Mouse (Mus musculus) ovary, postnatal 36 days (tissue): ENCODE measurements around the gene Syt17.
"Not testable (repeated sequence)": the region's sequence is repeated elsewhere in the genome, so short reads cannot be mapped to it uniquely, and the experiment has no call there.

Experiments
- DNase-seq: peaks from one replicate; pipeline ENCODE4 v3.0.0; 2022; ENCODE audit warnings: low spot score, mixed read lengths

Syt17 gene

GRCm38 (mm10) chr7:118380056-118380455, 68.0 kb downstream of the Syt17 start:
- no peak for DNase-seq

DNA sequence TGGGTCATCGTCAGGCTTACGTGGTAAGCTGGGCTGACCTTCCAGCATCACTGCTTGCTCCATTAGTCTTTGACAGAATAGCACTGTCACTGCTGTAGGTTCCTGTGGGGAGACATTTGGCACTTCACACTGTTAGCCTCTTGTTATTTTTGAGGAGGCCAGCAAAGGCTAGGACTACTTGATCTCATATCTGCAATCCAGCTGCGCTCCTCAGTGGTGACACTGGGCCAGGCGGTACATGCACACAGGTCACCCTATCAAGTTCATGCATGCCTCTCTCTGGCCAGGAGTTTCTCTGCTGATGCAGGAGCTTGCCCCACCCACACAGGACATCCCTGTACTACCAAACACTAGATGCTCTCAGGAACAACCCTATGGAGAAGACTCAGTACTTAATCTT, 71.4 kb downstream of the Syt17 start:
- DNase-seq, result no peak

DNA sequence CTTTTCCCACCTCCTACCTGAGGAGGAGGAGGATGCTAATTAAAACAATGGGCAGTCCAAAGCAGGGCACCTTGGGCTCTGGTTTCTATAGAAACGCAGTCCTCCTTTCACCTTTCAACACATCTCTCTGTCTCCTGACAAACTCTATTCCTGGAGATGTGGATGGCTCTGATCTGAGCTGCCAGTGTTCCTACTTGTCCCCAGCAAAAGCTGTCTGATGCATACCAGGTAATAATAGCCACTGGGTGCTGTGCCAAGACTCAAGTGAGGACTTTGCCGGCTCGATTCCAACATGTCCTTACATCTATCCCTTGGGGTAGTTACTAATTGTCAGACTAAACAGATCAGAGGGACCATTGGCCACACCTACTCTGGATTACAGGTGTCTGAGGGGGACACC, 72.7 kb downstream of the Syt17 start:
- DNase-seq, result no peak

DNA sequence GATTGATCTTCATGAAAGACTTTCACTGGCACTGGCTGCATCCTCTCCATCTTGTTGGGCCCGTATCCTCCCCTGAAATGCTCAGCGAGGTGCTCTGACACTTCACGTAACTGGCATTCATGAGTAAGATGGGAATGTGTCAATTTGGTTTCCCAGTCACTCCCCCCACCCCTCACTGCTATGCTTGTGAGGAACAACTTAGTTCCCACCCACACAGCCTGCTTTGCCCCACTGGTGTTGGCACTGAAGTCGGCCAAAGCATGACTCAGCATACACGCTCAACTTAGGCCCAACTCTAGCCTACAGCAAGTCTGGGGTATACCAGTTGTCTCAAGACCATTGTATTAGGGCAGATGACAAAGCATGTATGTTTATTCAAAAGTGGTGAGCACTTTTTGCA, 76.7 kb downstream of the Syt17 start:
- no peak for DNase-seq

DNA sequence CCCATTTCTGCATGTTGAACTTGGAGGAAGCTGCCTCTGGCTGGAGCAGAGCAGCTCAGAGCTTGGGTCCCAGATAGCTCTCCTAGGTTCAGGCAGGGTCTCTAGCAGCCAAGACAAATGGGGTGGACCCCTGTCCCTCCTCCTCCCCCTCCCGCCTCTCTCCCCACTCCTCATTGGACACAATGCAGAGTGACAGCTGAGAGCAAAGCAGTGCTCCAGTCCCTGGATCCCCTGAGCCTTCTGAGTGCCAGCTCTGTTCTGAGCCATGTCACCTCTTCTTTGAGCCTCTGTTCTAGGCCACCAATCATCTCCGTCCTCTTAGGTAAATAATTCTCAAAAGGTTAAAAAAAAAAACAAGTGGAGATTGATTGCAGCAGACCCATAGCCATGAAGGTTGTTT, 78.3 kb downstream of the Syt17 start:
- DNase-seq, result no peak

GRCm38 (mm10) chr7:118365902-118366301, 82.1 kb downstream of the Syt17 start:
- no peak for DNase-seq

DNA sequence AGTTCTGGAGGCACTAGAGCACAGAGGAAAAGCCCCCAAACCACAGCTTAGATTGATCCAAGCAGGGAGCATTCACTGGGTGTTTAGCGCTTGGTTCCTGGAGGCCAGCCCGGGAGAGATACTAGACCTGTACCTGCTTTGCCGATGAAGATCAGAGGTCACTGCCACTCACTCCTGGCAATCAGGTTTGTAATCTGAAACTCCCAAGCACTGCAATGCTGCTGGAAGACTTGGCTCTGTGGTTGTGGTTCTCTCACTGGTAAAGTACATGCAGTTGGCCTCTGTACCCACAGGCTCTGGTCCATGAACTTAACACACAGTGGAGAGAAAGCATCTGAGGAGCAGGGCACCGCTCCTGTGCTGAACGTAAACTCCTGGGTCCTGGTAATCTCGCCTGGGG, 82.8 kb downstream of the Syt17 start:
- no peak for DNase-seq

GRCm38 (mm10) chr7:118364353-118365007, 83.5 kb downstream of the Syt17 start:
- DNase-seq, result no peak

DNA sequence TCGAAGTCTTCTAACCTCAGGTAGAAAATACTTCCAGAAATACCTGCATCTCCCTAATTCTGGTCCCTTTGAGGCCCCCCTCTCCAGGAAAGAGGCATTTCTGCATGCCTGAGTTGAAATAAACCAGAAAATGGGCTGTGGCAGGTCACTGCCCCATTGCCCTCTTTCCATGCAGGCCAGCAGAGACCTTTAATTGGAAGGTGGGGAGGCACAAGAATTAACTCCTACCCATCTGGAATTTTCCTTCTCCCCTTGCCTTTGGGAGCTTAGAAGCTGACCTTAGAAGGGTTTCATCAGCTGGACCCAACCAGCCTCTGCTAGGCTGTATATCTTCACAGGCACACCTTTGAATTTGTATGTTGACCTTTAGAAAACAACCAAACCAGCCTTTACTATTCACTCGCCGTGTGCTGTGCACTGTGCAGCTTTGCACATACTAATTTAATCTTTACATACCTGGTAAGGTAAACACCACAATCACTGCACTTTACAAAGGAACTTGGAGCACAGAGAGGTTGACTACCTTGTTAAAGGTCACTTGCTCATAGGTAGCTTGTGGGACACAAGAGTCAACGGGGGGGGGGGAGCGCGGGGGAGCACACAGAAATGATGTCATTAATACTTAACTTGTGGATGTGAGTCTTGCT, 84.3 kb downstream of the Syt17 start:
- DNase-seq, result no peak

- no peak for DNase-seq
These were observed 85.1 kb downstream of the Syt17 start for GRCm38 (mm10) chr7:118362931-118363330.

DNA sequence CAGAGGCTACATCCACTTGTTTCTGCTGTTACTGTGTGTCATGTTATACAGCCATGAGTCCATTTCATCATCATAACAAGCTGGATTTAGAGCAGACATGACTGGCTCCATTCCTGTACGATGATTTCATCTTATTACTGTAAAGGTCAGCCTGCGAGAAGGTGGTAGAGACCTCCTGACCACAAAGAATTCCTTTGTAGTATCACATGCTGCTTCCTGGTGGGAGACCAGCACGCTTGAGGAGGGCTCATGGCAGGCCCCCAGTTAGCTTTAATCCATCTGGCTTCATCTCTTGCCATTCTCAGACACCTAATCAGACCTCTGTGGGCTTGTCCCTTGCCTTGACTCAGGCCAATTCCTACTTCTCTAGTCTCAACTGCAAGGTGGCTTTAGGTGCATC, 85.8 kb downstream of the Syt17 start:
- no peak for DNase-seq

DNA sequence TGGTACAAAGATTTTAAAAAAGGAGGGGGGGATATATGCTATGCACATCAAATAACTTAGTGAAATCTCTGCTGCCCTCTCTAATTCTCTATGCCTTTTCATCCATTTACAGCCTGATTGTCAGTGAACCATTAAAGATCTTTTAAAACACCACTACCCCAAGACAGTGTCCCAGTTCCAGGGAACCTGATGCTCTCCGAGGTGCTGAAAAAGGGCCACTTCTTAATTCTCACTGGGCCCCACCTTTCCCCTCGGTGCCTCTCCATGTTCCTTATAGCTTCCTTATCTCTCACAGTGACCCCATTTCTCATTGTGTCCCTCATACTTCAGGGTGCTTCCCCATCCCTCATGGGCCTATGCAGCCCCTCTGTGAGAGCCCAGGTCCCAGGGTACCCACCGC, 89.0 kb downstream of the Syt17 start:
- DNase-seq, result no peak

DNA sequence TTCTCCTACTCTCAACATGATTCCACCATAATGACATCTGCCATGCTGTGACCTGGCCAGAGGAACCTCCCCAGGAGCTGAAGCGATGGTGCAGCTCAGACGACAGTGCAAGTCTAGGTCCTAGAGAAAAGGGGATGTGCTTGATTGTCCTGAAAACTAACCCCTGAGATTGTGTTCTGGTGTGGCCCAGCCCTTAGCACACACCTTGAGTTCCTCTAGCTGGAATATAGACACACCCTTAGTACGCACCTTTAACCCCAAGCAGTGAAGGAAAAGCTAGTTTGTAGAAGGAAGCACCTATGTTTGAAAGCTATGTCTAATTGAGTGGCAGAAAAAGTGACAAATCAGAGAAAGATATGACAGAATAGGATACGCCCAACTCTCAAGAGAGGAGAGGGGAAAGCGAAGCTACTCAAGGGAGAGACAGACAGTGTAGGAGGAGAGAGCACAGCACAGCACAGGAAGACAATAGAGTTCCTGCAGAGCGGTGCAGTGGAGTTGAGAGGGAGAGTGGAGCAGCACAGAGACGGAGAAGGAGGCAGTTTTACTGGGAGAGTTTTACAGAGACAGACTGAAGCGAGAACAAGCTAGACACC, 91.5 kb downstream of the Syt17 start:
- DNase-seq, result not testable (repeated sequence)

- no peak for DNase-seq
These were observed 97.2 kb downstream of the Syt17 start for GRCm38 (mm10) chr7:118350840-118351239.

- no peak for DNase-seq
These were observed 101.1 kb downstream of the Syt17 start for GRCm38 (mm10) chr7:118346943-118347342.

- DNase-seq, result no peak
These were observed 101.6 kb downstream of the Syt17 start for GRCm38 (mm10) chr7:118346432-118346831.

GRCm38 (mm10) chr7:118345396-118345795, 102.6 kb downstream of the Syt17 start:
- no peak for DNase-seq

DNA sequence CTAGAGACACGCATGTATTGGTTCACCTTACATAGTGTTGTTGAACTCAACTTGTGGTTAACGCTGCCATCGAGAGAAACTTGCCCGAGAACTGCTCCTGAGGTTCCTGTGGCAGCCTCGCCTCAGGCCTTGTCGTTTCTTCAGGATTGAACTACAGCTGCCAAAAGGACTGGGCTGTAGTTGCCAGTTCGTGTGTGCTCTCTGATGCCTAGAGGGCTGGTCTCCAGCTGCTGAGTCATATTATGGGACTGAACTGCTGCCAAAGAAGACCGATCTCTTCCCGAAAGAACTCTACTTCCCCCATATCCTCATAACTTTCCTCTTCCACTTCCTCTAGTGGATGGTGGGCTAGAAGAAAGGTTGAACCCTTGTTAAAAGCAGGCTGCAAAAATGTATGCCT, 103.3 kb downstream of the Syt17 start:
- no peak for DNase-seq
